Mouse (Mus musculus) limb, embryonic 12.5 days (tissue): ENCODE data around the gene Nos1. TPM values are rescaled to one million over a fixed set of nuclear protein-coding genes. Genes with fewer than 3 reads are reported as not detected.

Experiments used
- ATAC-seq: fragments of 200-750 bp; cut with Nextera tagmentation; 2 replicates; pipeline ENCODE4 v1.8.0; 2017; ENCODE audit warnings: low read depth, moderate TSS enrichment; ENCODE audit not compliant: insufficient number of reproducible peaks, insufficient read depth, low FRiP score, low TSS enrichment
- H3K27ac ChIP-seq: fragments of 300-500 bp; sonication (generic); 2 replicates; pipeline ENCODE4 v1.5.1; 2016; ENCODE audit warnings: mild to moderate bottlenecking, moderate library complexity
- H3K27me3 ChIP-seq: fragments of 300-500 bp; sonication (generic); 2 replicates; pipeline ENCODE4 v1.6.1; 2016; ENCODE audit warnings: mild to moderate bottlenecking, moderate library complexity
- H3K36me3 ChIP-seq: fragments of 300-500 bp; sonication (generic); 2 replicates; pipeline ENCODE4 v1.6.1; 2016; ENCODE audit warnings: mild to moderate bottlenecking, moderate library complexity
- H3K4me1 ChIP-seq: fragments of 300-500 bp; sonication (generic); replicated peaks from 2 replicates; pipeline ENCODE4 v1.6.1; 2016
- H3K4me2 ChIP-seq: fragments of 300-500 bp; sonication (generic); 2 replicates; pipeline ENCODE4 v1.6.1; 2016; ENCODE audit warnings: mild to moderate bottlenecking, moderate library complexity
- H3K4me3 ChIP-seq: fragments of 300-500 bp; sonication (generic); replicated peaks from 2 replicates; pipeline ENCODE4 v1.5.1; 2016; ENCODE audit warnings: mild to moderate bottlenecking
- H3K9ac ChIP-seq: fragments of 300-500 bp; sonication (generic); replicated peaks from 2 replicates; pipeline ENCODE4 v1.6.1; 2016; ENCODE audit warnings: mild to moderate bottlenecking, moderate library complexity
- H3K9me3 ChIP-seq: fragments of 300-500 bp; sonication (generic); 2 replicates; pipeline ENCODE4 v1.6.1; 2016; ENCODE audit warnings: mild to moderate bottlenecking, moderate library complexity
- WGBS: fragments of 180-500 bp; shearing (Covaris S2); methylation state at CpG from one replicate; pipeline ENCODE4 v1.1.7; 2016; 5-methylcytosine and 5-hydroxymethylcytosine counted together
- polyA plus RNA-seq: library from polyadenylated mRNA; unstranded; fragments of >200 nt; fragmentation: Nextera tagmentation; extraction: Ambion mirVana; gene quantifications from 2 replicates; pipeline ENCODE4 v1.2.1, GENCODE M21; 2016

Nos1 gene
- polyA plus RNA-seq, 1 experiment from 2014 or later = 0.21 TPM

- Histone ChIP-seq H3K4me2 (no peak overlapping the region), H3K9me3 (no peaks in the 10 kb centered on the region), H3K9ac (no peak overlapping the region), H3K27ac (no peak overlapping the region), H3K36me3 (no peaks in the 10 kb centered on the region), H3K4me1 (peaks cover 22% of the 10 kb centered on the region), H3K27me3 (peaks cover 11% of the 10 kb centered on the region), H3K4me3 (no peak overlapping the region)
- no peak; the same call in 1 of the 2 replicates for ATAC-seq
- WGBS = 16% methylated on average over 9 of the region's 9 CpGs
Observed at GRCm38 (mm10) chr5:117898055-117898806, 117.4 kb downstream of the Nos1 start.

DNA sequence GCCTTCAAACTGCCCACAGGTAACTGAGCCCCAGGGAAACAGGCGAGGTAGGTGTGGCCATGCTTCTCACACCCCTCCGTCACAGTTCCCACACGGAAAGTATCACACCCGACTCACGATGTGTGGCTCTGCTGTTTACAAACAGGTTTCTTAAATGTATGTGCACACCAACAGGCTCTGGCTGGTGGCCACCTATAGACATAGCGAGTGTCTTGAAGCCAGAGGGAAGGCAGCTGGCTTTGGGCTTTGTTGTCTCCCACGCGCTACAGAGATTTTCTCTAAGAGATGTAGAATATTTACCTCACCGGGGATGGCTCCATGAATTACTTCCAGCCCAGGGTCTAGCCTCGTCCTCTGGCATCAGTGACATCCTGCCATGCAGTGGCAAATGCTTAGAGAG is 118.5 kb downstream of the Nos1 start:
- Histone ChIP-seq H3K9ac (no peak overlapping the region), H3K4me1 (peaks cover 28% of the 10 kb centered on the region), H3K9me3 (no peaks in the 10 kb centered on the region), H3K27ac (no peak overlapping the region), H3K4me3 (no peak overlapping the region), H3K4me2 (no peak overlapping the region), H3K27me3 (peaks cover 11% of the 10 kb centered on the region), H3K36me3 (no peaks in the 10 kb centered on the region)
- 73% methylated on average over 10 of the region's 10 CpGs for WGBS
- no peak for ATAC-seq

DNA sequence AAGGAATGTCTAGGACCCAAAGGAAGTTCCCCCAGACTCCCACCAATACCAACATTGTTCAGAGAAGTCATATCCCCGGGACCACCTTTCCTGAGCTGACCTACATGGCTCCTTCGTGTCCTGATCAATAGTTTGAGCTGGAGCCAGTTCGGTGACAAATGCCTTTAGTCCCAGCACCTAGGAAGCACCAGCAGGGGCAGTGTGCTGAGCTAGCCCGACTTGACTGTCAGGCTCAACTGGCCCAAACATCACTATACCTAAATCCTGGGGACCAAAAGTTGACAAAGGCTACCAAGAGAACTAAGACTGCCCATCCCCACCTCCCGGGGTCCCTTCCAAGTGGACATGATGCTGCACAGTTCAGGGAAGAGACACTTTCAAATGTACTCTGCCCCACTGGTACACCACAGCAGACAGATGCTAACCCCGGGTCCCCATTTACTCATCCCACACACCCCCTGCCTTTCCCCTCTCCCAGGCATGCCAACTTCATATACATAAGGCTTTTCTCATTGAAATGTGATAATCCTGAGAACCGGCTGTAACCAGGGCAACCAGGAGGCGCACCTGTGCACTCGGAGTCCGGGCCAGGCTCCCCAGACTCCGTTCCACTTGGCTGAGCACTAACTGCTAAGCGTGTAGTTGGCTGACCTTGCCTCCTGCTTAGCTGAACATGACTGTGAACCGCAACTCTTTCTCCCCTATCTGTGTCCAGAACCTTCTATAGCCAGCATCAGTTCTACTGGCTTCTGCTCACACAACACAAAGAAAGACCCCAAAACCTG is 120.3 kb downstream of the Nos1 start:
- Histone ChIP-seq H3K9me3 (no peaks in the 10 kb centered on the region), H3K36me3 (no peaks in the 10 kb centered on the region), H3K27ac (no peak overlapping the region), H3K4me1 (peaks cover 28% of the 10 kb centered on the region), H3K4me2 (no peak overlapping the region), H3K9ac (no peak overlapping the region), H3K4me3 (no peak overlapping the region), H3K27me3 (peaks cover 11% of the 10 kb centered on the region)
- WGBS = 24% methylated on average over 13 of the region's 13 CpGs
- ATAC-seq = no peak

GRCm38 (mm10) chr5:117903534-117903933 is 122.7 kb downstream of the Nos1 start:
- peaks cover 15% of the 10 kb centered on the region; the same call in 1 of the 2 replicates for H3K4me1 ChIP-seq
- H3K4me2 ChIP-seq = no peak overlapping the region
- WGBS = 46% methylated on average over 7 of the region's 7 CpGs
- peaks cover 11% of the 10 kb centered on the region for H3K27me3 ChIP-seq
- H3K9me3 ChIP-seq = no peaks in the 10 kb centered on the region
- no peaks in the 10 kb centered on the region for H3K36me3 ChIP-seq
- H3K27ac ChIP-seq = no peak overlapping the region
- H3K9ac ChIP-seq = no peak overlapping the region
- no peak for ATAC-seq
- H3K4me3 ChIP-seq = no peak overlapping the region

DNA sequence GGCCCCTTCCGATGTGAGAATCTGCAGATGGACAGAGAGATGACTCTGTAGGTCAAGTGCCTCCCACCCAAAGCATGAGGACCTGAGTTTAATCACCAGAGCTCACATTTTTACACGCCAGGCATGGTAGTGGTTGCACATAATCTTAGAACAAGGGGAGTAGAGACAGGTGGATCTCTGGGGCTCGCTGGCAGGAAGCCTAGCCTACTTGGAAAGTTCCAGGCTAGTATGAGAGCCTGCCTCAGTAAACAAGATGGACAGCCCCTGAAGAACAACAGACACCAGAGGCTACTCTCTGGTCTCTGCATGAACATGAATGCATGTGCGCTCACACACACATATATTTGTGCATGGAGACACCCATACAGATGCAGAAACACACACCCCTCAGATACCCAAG is 124.9 kb downstream of the Nos1 start:
- no peaks in the 10 kb centered on the region for H3K36me3 ChIP-seq
- H3K9ac ChIP-seq = no peak overlapping the region
- no peak overlapping the region for H3K4me2 ChIP-seq
- no peak for ATAC-seq
- 93% methylated on average over 4 of the region's 4 CpGs for WGBS
- H3K4me1 ChIP-seq = 0 out of 2 replicates have a peak, but pooled peaks cover 11% of the 10 kb centered on the region
- H3K27ac ChIP-seq = no peak overlapping the region
- no peak overlapping the region for H3K4me3 ChIP-seq
- H3K27me3 ChIP-seq = peaks cover 7% of the 10 kb centered on the region; the same call in 1 of the 2 replicates
- no peaks in the 10 kb centered on the region for H3K9me3 ChIP-seq

GRCm38 (mm10) chr5:117909524-117909923 is 128.7 kb downstream of the Nos1 start:
- H3K36me3 ChIP-seq = no peaks in the 10 kb centered on the region
- no peak overlapping the region for H3K27ac ChIP-seq
- no peak overlapping the region for H3K9ac ChIP-seq
- H3K4me2 ChIP-seq = no peak overlapping the region
- ATAC-seq = no peak
- no peaks in the 10 kb centered on the region for H3K27me3 ChIP-seq
- H3K4me1 ChIP-seq = no peaks in the 10 kb centered on the region
- no peak overlapping the region for H3K4me3 ChIP-seq
- 59% methylated on average over 4 of the region's 4 CpGs for WGBS
- no peaks in the 10 kb centered on the region for H3K9me3 ChIP-seq

GRCm38 (mm10) chr5:117916349-117916748 is 135.5 kb downstream of the Nos1 start:
- no peak overlapping the region for H3K9ac ChIP-seq
- no peak overlapping the region for H3K4me2 ChIP-seq
- H3K4me3 ChIP-seq = no peak overlapping the region
- no peaks in the 10 kb centered on the region for H3K36me3 ChIP-seq
- no peaks in the 10 kb centered on the region for H3K4me1 ChIP-seq
- H3K9me3 ChIP-seq = no peaks in the 10 kb centered on the region
- no peak for ATAC-seq
- H3K27me3 ChIP-seq = no peaks in the 10 kb centered on the region
- no peak overlapping the region for H3K27ac ChIP-seq
- WGBS = 93% methylated on average over 5 of the region's 5 CpGs

- no peak for ATAC-seq
- H3K9me3 ChIP-seq = no peaks in the 10 kb centered on the region
- H3K27me3 ChIP-seq = no peaks in the 10 kb centered on the region
- H3K4me1 ChIP-seq = no peaks in the 10 kb centered on the region
- 66% methylated on average over 3 of the region's 3 CpGs for WGBS
- H3K27ac ChIP-seq = no peak overlapping the region
- no peak overlapping the region for H3K9ac ChIP-seq
- H3K4me3 ChIP-seq = no peak overlapping the region
- H3K36me3 ChIP-seq = no peaks in the 10 kb centered on the region
- no peak overlapping the region for H3K4me2 ChIP-seq
Observed at GRCm38 (mm10) chr5:117916906-117917305, 136.1 kb downstream of the Nos1 start.

GRCm38 (mm10) chr5:117921786-117922528 is 141.1 kb downstream of the Nos1 start:
- H3K27me3 ChIP-seq = no peaks in the 10 kb centered on the region; the same call in 1 of the 2 replicates
- no peak overlapping the region for H3K4me3 ChIP-seq
- no peak for ATAC-seq
- no peak overlapping the region for H3K27ac ChIP-seq
- H3K4me2 ChIP-seq = no peak overlapping the region
- 88% methylated on average over 12 of the region's 12 CpGs for WGBS
- no peak overlapping the region for H3K9ac ChIP-seq
- no peaks in the 10 kb centered on the region for H3K9me3 ChIP-seq
- no peaks in the 10 kb centered on the region for H3K4me1 ChIP-seq
- no peaks in the 10 kb centered on the region for H3K36me3 ChIP-seq

- WGBS = 30% methylated on average over 6 of the region's 6 CpGs
- Histone ChIP-seq H3K4me1 (no peaks in the 10 kb centered on the region), H3K27ac (no peak overlapping the region), H3K9ac (no peak overlapping the region), H3K27me3 (no peaks in the 10 kb centered on the region; the same call in 1 of the 2 replicates), H3K4me2 (no peak overlapping the region), H3K9me3 (0 out of 2 replicates have a peak, but pooled peaks cover 2% of the 10 kb centered on the region), H3K4me3 (no peak overlapping the region), H3K36me3 (no peaks in the 10 kb centered on the region)
- no peak for ATAC-seq
Observed at GRCm38 (mm10) chr5:117923688-117924087, 142.9 kb downstream of the Nos1 start.

DNA sequence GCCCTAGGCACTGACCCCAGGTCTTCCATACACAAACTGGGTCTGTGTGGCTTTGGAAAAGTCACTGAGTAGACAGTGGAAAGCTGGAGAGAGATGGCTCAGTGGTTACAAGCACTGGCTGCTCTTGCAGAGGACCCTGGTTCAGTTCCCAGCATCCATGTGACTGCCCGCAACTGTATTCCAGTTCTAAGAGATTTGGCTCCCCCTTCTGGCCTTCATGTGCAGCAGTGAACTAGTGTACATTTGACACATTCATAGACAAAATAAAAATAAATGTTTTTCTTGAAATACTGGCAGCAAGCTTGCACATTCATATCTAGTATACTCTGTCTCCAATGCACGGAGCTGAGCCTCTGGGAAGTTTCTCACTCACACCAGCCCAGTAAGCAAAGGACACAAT is 147.7 kb downstream of the Nos1 start:
- H3K9ac ChIP-seq = no peak overlapping the region

More for the DNA sequence above, 147.7 kb downstream of the Nos1 start:
- H3K4me3 ChIP-seq = no peak overlapping the region
- H3K27me3 ChIP-seq = no peaks in the 10 kb centered on the region; the same call in 1 of the 2 replicates
- no peak overlapping the region for H3K27ac ChIP-seq
- H3K4me2 ChIP-seq = no peak overlapping the region
- no peak for ATAC-seq
- H3K36me3 ChIP-seq = no peaks in the 10 kb centered on the region
- no peaks in the 10 kb centered on the region for H3K4me1 ChIP-seq
- 0 out of 2 replicates have a peak, but pooled peaks cover 2% of the 10 kb centered on the region for H3K9me3 ChIP-seq
- 90% methylated on average over 2 of the region's 2 CpGs for WGBS
